Mouse (Mus musculus): ENCODE results near the gene Pgr15l. TPM values are rescaled to one million over a fixed set of nuclear protein-coding genes. Genes with fewer than 3 reads are reported as not detected.

Pgr15l gene
- polyA plus RNA-seq (2015; fragmentation: Nextera tagmentation; extraction: Ambion mirVana) = not detected in 2 replicates

DNA sequence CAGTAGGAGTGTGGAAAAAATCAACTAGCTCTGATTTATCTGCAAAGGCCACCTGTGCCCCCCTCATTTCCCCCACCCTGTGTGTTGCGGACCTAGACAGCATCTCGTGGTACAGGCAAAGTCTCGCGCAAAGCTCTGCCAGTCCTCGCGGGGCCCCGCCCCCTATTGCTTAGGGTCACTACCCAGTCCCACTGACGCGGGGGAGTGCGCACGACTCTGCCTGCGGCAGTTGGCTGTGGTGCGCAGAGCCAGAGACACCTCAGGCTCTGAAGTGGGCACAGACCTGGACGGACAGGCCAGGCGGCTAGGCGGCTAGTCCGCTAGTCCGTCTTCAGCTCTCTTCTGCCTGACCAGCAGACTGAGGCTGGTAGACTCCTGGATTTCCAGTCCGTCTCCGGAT lies at the start of gene Pgr15l:
Pgr15l (plus strand) TSS at position 228 of the 400 bp plus-strand sequence.
- H3K4me2 ChIP-seq (replicated peaks; ENCODE audit: low read depth) = no peak within 1 kb of the TSS
- no peak within 1 kb of the TSS for H3K27ac ChIP-seq (ENCODE audit: low read depth, low read length)
- ATAC-seq = no peak
- TF ChIP-seq CTCF (IDR thresholded peaks at IDR 0.05; ENCODE audit: low read depth) = no peak
- no peaks in the 10 kb centered on the region for H3K36me3 ChIP-seq (ENCODE audit: control insufficient read depth, insufficient read depth)
- no peaks in the 10 kb centered on the region for H3K27me3 ChIP-seq (replicated peaks; ENCODE audit: control insufficient read depth, insufficient read depth, low read length)
- H3K9me3 ChIP-seq (ENCODE audit: control insufficient read depth) = no peaks in the 10 kb centered on the region
- no peak within 1 kb of the TSS for H3K9ac ChIP-seq (ENCODE audit: low read depth, low read length)
- no peaks in the 10 kb centered on the region for H3K4me1 ChIP-seq (replicated peaks; ENCODE audit: control insufficient read depth, insufficient read depth, low read length)
- 20% methylated on average over 20 of the region's 20 CpGs for WGBS
- no peak within 1 kb of the TSS for H3K4me3 ChIP-seq (ENCODE audit: low read depth, low read length)

DNA sequence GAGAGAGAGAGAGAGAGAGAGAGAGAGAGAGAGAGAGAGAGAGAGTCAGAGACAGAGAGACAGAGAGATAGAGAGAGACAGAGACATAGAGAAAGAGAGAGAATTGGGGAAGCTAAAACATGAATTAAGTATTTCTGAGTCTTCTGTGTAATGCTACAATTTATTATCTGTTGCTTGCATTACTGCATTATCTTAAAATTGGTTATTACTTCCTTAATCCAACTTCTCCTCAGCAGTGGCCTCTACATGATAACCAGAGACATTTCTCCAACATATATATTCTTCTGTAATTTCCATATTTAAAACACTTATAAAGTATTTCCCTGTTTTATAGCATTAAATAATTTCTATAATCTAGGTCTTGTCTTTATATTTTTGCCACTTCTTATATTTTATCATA lies 44.9 kb upstream of the Pgr15l start:
- Histone ChIP-seq H3K4me2 (replicated peaks; ENCODE audit: low read depth) (no peak overlapping the region), H3K4me1 (replicated peaks; ENCODE audit: control insufficient read depth, insufficient read depth, low read length) (no peaks in the 10 kb centered on the region), H3K36me3 (ENCODE audit: control insufficient read depth, insufficient read depth) (no peaks in the 10 kb centered on the region), H3K27me3 (replicated peaks; ENCODE audit: control insufficient read depth, insufficient read depth, low read length) (no peaks in the 10 kb centered on the region), H3K27ac (ENCODE audit: low read depth, low read length) (no peak overlapping the region), H3K9me3 (ENCODE audit: control insufficient read depth) (no peaks in the 10 kb centered on the region), H3K4me3 (ENCODE audit: low read depth, low read length) (no peak overlapping the region), H3K9ac (ENCODE audit: low read depth, low read length) (no peak overlapping the region)
- TF ChIP-seq CTCF (IDR thresholded peaks at IDR 0.05; ENCODE audit: low read depth) = no peak
- no peak for ATAC-seq

DNA sequence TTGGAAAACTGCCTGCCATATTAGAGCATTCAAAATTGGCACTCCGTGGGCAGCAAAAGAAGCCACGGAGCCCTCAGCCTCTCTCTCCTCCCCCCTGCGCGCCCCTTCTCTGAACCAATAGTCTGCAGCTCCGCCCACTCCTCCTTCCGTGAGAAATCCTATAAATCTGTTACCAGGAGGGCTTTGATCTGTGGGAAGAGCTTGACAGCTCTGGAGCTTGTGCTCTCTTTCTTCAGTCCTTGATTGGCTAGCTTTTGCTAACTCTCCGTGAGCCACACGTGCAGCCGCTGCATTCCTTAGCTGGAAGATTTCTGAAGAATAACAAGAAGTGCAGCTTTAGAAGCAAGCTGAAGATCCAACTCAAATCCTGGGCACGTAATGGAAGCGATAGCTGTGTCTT lies 2.6 kb upstream of the Pgr15l start:
- no peak for ATAC-seq
- no peak overlapping the region for H3K4me2 ChIP-seq (replicated peaks; ENCODE audit: low read depth)
- 12% methylated on average over 11 of the region's 11 CpGs for WGBS

More for the DNA sequence above, 2.6 kb upstream of the Pgr15l start:
- Histone ChIP-seq H3K4me3 (ENCODE audit: low read depth, low read length) (no peak overlapping the region), H3K9me3 (ENCODE audit: control insufficient read depth) (no peaks in the 10 kb centered on the region), H3K36me3 (ENCODE audit: control insufficient read depth, insufficient read depth) (no peaks in the 10 kb centered on the region), H3K27me3 (replicated peaks; ENCODE audit: control insufficient read depth, insufficient read depth, low read length) (no peaks in the 10 kb centered on the region), H3K27ac (ENCODE audit: low read depth, low read length) (no peak overlapping the region), H3K4me1 (replicated peaks; ENCODE audit: control insufficient read depth, insufficient read depth, low read length) (no peaks in the 10 kb centered on the region), H3K9ac (ENCODE audit: low read depth, low read length) (no peak overlapping the region)
- TF ChIP-seq CTCF (IDR thresholded peaks at IDR 0.05; ENCODE audit: low read depth) = no peak
